In the genomic region with DNA sequence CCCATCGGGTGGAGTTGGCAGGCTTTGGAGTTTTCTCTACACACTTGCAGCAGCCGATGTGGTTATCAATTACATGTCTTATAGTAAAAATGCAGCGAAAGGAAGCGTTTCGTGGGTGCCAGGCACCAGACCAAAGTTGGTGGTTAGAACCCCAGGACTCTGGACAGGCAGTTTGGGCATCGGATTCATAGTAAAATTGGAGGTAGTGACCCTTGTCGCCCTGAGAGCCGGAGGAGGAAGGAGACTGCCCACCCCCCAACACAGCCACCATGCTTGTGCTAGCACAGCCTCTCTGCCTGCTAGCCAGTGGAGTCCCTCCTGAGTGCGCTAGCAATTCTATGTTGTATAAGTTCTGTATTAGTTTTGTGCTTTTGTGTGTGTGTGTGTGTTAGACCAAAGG, we compare ENCODE assay signal across 26 mouse cellular contexts. TPM values are rescaled to one million over a fixed set of nuclear protein-coding genes. Genes with fewer than 3 reads are reported as not detected.
DNase-seq lines count a peak whose midpoint lies in the region; ATAC-seq and TF ChIP-seq lines count a peak whose summit lies in the region.
"Had no signal": no experiment of that assay in that cellular context is flagged by ENCODE, and none has a peak within 500 bp of the region (broad histone marks: within the 10 kb centered on the region; RNA-seq: fewer than 3 reads in every experiment).

No protein-coding gene starts in this region.

- TF ChIP-seq CTCF in gastrocnemius, adult 2 months (IDR thresholded peaks at IDR 0.05), result no peak
- TF ChIP-seq CTCF in liver, postnatal 0 days (IDR thresholded peaks at IDR 0.05; ENCODE audit: low read depth), result no peak

- H3K9ac ChIP-seq in heart, embryonic 14.5 days (ENCODE audit: low read length), result 0 out of 2 replicates have a peak overlapping the region, but pooled peaks have one; percentile 4
- 0 out of 2 replicates have a peak overlapping the region, but pooled peaks have one; percentile 21 for H3K9ac ChIP-seq in liver, postnatal 0 days (replicated peaks)
- H3K9ac ChIP-seq in liver, embryonic 11.5 days (ENCODE audit: low read depth, low read length), result no peak overlapping the region
- H3K9ac ChIP-seq: embryonic facial prominence, embryonic 12.5 days; embryonic facial prominence, embryonic 15.5 days; forebrain, postnatal 0 days; heart, embryonic 13.5 days; hindbrain, embryonic 13.5 days; intestine, embryonic 15.5 days had no signal

- peak overlapping the region; percentile 89 for H3K27ac ChIP-seq in gastrocnemius, adult 2 months
- H3K27ac ChIP-seq in heart, embryonic 14.5 days (replicated peaks in 1 of 2; ENCODE audit: control insufficient read depth in 1 of 2, insufficient read depth in 1 of 2, low read depth in 2 of 2, low read length in 2 of 2), result no peak overlapping the region
- H3K27ac ChIP-seq in liver, postnatal 0 days (ENCODE audit: low read depth), result peak overlapping the region; percentile 70; the same call in 1 of the 2 replicates
- no peak overlapping the region for H3K27ac ChIP-seq in liver, embryonic 11.5 days (ENCODE audit: low read depth, low read length)
- H3K27ac ChIP-seq: embryonic facial prominence, embryonic 12.5 days; embryonic facial prominence, embryonic 15.5 days; hindbrain, embryonic 10.5 days; hindbrain, embryonic 13.5 days; intestine, embryonic 15.5 days had no signal

- H3K4me2 ChIP-seq in heart, embryonic 14.5 days (ENCODE audit: low read length), result no peak overlapping the region
- H3K4me2 ChIP-seq in liver, postnatal 0 days (ENCODE audit: low read depth, low read length), result no peak overlapping the region
- H3K4me2 ChIP-seq in liver, embryonic 11.5 days, result no peak overlapping the region
- H3K4me2 ChIP-seq: embryonic facial prominence, embryonic 12.5 days; embryonic facial prominence, embryonic 15.5 days; hindbrain, embryonic 13.5 days; intestine, embryonic 15.5 days had no signal

- H3K36me3 ChIP-seq in heart, embryonic 14.5 days (ENCODE audit: control insufficient read depth, insufficient read depth, low read length), result peaks cover 12% of the 10 kb centered on the region
- peaks cover 11% of the 10 kb centered on the region; the same call in 1 of the 2 replicates for H3K36me3 ChIP-seq in liver, postnatal 0 days (replicated peaks; ENCODE audit: insufficient read depth, low read length)
- no peaks in the 10 kb centered on the region for H3K36me3 ChIP-seq in liver, embryonic 11.5 days (ENCODE audit: control insufficient read depth, insufficient read depth, low read length)
- H3K36me3 ChIP-seq: intestine, embryonic 15.5 days had no signal

- ATAC-seq in heart, embryonic 14.5 days (ENCODE audit: insufficient number of reproducible peaks, insufficient read depth, low FRiP score, low read depth), result no peak
- ATAC-seq in liver, postnatal 0 days, result no peak
- ATAC-seq in liver, embryonic 11.5 days (replicated peaks; ENCODE audit: low FRiP score), result no peak
- ATAC-seq: forebrain, embryonic 14.5 days; forebrain, postnatal 0 days; hindbrain, embryonic 16.5 days; intestine, embryonic 15.5 days; Patski had no signal

- peaks cover 15 to 26% of the 10 kb centered on the region in 2 experiments for H3K4me1 ChIP-seq in heart, embryonic 14.5 days (ENCODE audit: control insufficient read depth in 2 of 2, insufficient read depth in 2 of 2, low read length in 2 of 2)
- peaks cover 24% of the 10 kb centered on the region for H3K4me1 ChIP-seq in liver, postnatal 0 days (ENCODE audit: insufficient read depth)
- peaks cover 4% of the 10 kb centered on the region for H3K4me1 ChIP-seq in liver, embryonic 11.5 days (replicated peaks; ENCODE audit: control insufficient read depth, insufficient read depth, low read length)

- H3K9me3 ChIP-seq in heart, embryonic 14.5 days (ENCODE audit: control insufficient read depth, low read length), result no peaks in the 10 kb centered on the region
- H3K9me3 ChIP-seq in liver, postnatal 0 days (ENCODE audit: low read length), result no peaks in the 10 kb centered on the region
- H3K9me3 ChIP-seq in liver, embryonic 11.5 days (ENCODE audit: control insufficient read depth, low read length), result no peaks in the 10 kb centered on the region
- H3K9me3 ChIP-seq: embryonic facial prominence, embryonic 12.5 days; embryonic facial prominence, embryonic 15.5 days; heart, embryonic 13.5 days; hindbrain, embryonic 10.5 days; hindbrain, embryonic 13.5 days; intestine, embryonic 15.5 days had no signal

- H3K27me3 ChIP-seq in heart, embryonic 14.5 days (ENCODE audit: control insufficient read depth, insufficient read depth, low read length), result no peaks in the 10 kb centered on the region
- no peaks in the 10 kb centered on the region for H3K27me3 ChIP-seq in liver, postnatal 0 days (ENCODE audit: insufficient read depth, low read length)
- no peaks in the 10 kb centered on the region for H3K27me3 ChIP-seq in liver, embryonic 11.5 days (replicated peaks; ENCODE audit: control insufficient read depth, insufficient read depth, low read length)
- H3K27me3 ChIP-seq: embryonic facial prominence, embryonic 12.5 days; embryonic facial prominence, embryonic 15.5 days; heart, embryonic 13.5 days; hindbrain, embryonic 13.5 days; intestine, embryonic 15.5 days; Patski had no signal

- peak overlapping the region; percentile 61 for H3K4me3 ChIP-seq in gastrocnemius, adult 2 months
- no peak overlapping the region for H3K4me3 ChIP-seq in heart, embryonic 14.5 days (ENCODE audit: control insufficient read depth in 1 of 2, insufficient read depth in 1 of 2, low read depth in 1 of 2, low read length in 2 of 2)
- no peak overlapping the region for H3K4me3 ChIP-seq in liver, postnatal 0 days (ENCODE audit: low read depth, low read length)
- no peak overlapping the region for H3K4me3 ChIP-seq in liver, embryonic 11.5 days (ENCODE audit: low read depth, low read length)
- H3K4me3 ChIP-seq: embryonic facial prominence, embryonic 12.5 days; embryonic facial prominence, embryonic 15.5 days; heart, embryonic 13.5 days; hindbrain, embryonic 10.5 days; hindbrain, embryonic 13.5 days; intestine, embryonic 15.5 days had no signal

- intact Hi-C loops in gastrocnemius, adult 2 months (cut with DNase I), result loop anchor here (5.0 kb wide), 1 partner anchor 39 kb away; no protein-coding TSS in a partner anchor
- intact Hi-C loops in heart, postnatal 25 days (cut with DNase I), result no loop called here

- TF ChIP-seq EP300 in liver, postnatal 0 days (IDR thresholded peaks at IDR 0.05; ENCODE audit: low read depth), result no peak

- DNase-seq in gastrocnemius, adult 2 months, result no peak
- DNase-seq in gastrocnemius, adult 8-10 months (ENCODE audit: low spot score in 2 of 2), result no peak
- no peak for DNase-seq in heart, postnatal 25 days (ENCODE audit: low spot score)
- DNase-seq in liver, postnatal 0 days, result no peak
- DNase-seq in liver, embryonic 11.5 days (ENCODE audit: low spot score), result no peak
- DNase-seq: adrenal gland, postnatal 36 days; cerebellum, adult 11 months; cerebellum, adult 2 months; cerebellum, adult 9-11 months; cerebellum, postnatal 25 days; forebrain, postnatal 0 days; gastrocnemius, postnatal 10 days; kidney, adult 11 months had no signal

- 89% methylated on average over 9 of the region's 9 CpGs for WGBS in heart, embryonic 14.5 days
- WGBS in liver, postnatal 0 days (ENCODE audit: insufficient replicate concordance), result 84% methylated on average over 9 of the region's 9 CpGs
- 80% methylated on average over 9 of the region's 9 CpGs for WGBS in liver, embryonic 11.5 days

RNA-seq across cellular contexts. Expression of a gene that starts 3.9 kb away (rescaled TPM):
- 100 to 1,000 TPM in 1 of 2 experiments, 10 to 100 TPM in 1; 78.9 to 103 TPM for total RNA-seq in gastrocnemius, adult 2 months (2021)
- total RNA-seq in gastrocnemius, adult 8-10 months (2022), result 100 to 1,000 TPM in 1 of 4 experiments, 10 to 100 TPM in 3; 83.6 to 123 (median 95.6) TPM
- 25.0 and 25.4 TPM in 2 replicates for polyA plus RNA-seq in heart, embryonic 14.5 days (2014; fragmentation: Nextera tagmentation; extraction: Ambion mirVana)
- 100 to 1,000 TPM; 109 to 111 TPM for total RNA-seq in heart, postnatal 25 days (2021)
- 37.0 and 44.4 TPM in 2 replicates for polyA plus RNA-seq in liver, postnatal 0 days (2015; fragmentation: Nextera tagmentation; extraction: Ambion mirVana)
- 13.7 and 15.0 TPM in 2 replicates for polyA plus RNA-seq in liver, embryonic 11.5 days (2014; fragmentation: Nextera tagmentation; extraction: Ambion mirVana)

RNA-seq across cellular contexts. Expression of a gene that starts 35.4 kb away (rescaled TPM):
- total RNA-seq in gastrocnemius, adult 2 months (2021), result 10 to 100 TPM in 1 of 2 experiments, 1 to 10 TPM in 1; 9.3 to 19.7 TPM
- total RNA-seq in gastrocnemius, adult 8-10 months (2022), result 10 to 100 TPM in 2 of 4 experiments, 1 to 10 TPM in 2; 5.9 to 19.9 (median 10.1) TPM
- 0.47 and 0.66 TPM in 2 replicates for polyA plus RNA-seq in heart, embryonic 14.5 days (2014; fragmentation: Nextera tagmentation; extraction: Ambion mirVana)
- 1 to 10 TPM; 3.1 to 5.5 TPM for total RNA-seq in heart, postnatal 25 days (2021)
- polyA plus RNA-seq in liver, postnatal 0 days (2015; fragmentation: Nextera tagmentation; extraction: Ambion mirVana), result 138 and 168 TPM in 2 replicates
- 15.6 and 17.9 TPM in 2 replicates for polyA plus RNA-seq in liver, embryonic 11.5 days (2014; fragmentation: Nextera tagmentation; extraction: Ambion mirVana)
- total RNA-seq: common myeloid progenitor, adult 5-6 weeks; forebrain, postnatal 0 days had no signal

RNA-seq across cellular contexts. Expression of a gene that starts 48.0 kb away (rescaled TPM):
- not detected for total RNA-seq in gastrocnemius, adult 2 months (2021)
- under 1 TPM in 1 of 4 experiments, not detected in 3; 0.22 TPM for total RNA-seq in gastrocnemius, adult 8-10 months (2022)
- polyA plus RNA-seq in heart, embryonic 14.5 days (2014; fragmentation: Nextera tagmentation; extraction: Ambion mirVana), result 0.27 TPM in 1 of 2 replicates, not detected in the other
- total RNA-seq in heart, postnatal 25 days (2021), result not detected
- polyA plus RNA-seq in liver, postnatal 0 days (2015; fragmentation: Nextera tagmentation; extraction: Ambion mirVana), result 0.14 TPM in 1 of 2 replicates, not detected in the other
- 0.95 and 1.1 TPM in 2 replicates for polyA plus RNA-seq in liver, embryonic 11.5 days (2014; fragmentation: Nextera tagmentation; extraction: Ambion mirVana)
- total RNA-seq: common myeloid progenitor, adult 5-6 weeks; granulocyte monocyte progenitor cell, adult 5-6 weeks; heart, postnatal 10 days had no signal

RNA-seq across cellular contexts. Expression of a gene that starts 54.3 kb away (rescaled TPM):
- 100 to 1,000 TPM; 132 to 151 TPM for total RNA-seq in gastrocnemius, adult 2 months (2021)
- total RNA-seq in gastrocnemius, adult 8-10 months (2022), result 100 to 1,000 TPM; 133 to 148 (median 143) TPM
- 336 and 345 TPM in 2 replicates for polyA plus RNA-seq in heart, embryonic 14.5 days (2014; fragmentation: Nextera tagmentation; extraction: Ambion mirVana)
- 100 to 1,000 TPM; 148 to 161 TPM for total RNA-seq in heart, postnatal 25 days (2021)
- 101 and 104 TPM in 2 replicates for polyA plus RNA-seq in liver, postnatal 0 days (2015; fragmentation: Nextera tagmentation; extraction: Ambion mirVana)
- polyA plus RNA-seq in liver, embryonic 11.5 days (2014; fragmentation: Nextera tagmentation; extraction: Ambion mirVana), result 170 and 177 TPM in 2 replicates

Comparison
In these comparisons a context has a peak if more than half of its experiments do, and no peak if none do; other contexts are left out.
1. H3K27ac ChIP-seq: peak in gastrocnemius, adult 2 months (single experiment) and liver, postnatal 0 days (single experiment); none in heart, embryonic 14.5 days (0 of 2) and liver, embryonic 11.5 days (single experiment).